In genomic region chr13:94645241-94646206, GRCm38 (mm10) we compare ENCODE assay signal across 9 mouse cellular contexts.
DNase-seq lines count a peak whose midpoint lies in the region; ATAC-seq lines count a peak whose summit lies in the region.
"Had no signal": no experiment of that assay in that cellular context is flagged by ENCODE, and none has a peak within 500 bp of the region (broad histone marks: within the 10 kb centered on the region; RNA-seq: fewer than 3 reads in every experiment).

No protein-coding gene starts in this region.

- H3K9ac ChIP-seq in limb, embryonic 12.5 days (replicated peaks), result no peak overlapping the region
- no peak overlapping the region for H3K9ac ChIP-seq in hindbrain, embryonic 14.5 days
- H3K9ac ChIP-seq in neural tube, embryonic 15.5 days (replicated peaks), result no peak overlapping the region
- H3K9ac ChIP-seq: heart, embryonic 15.5 days had no signal

- H3K4me2 ChIP-seq in limb, embryonic 12.5 days, result 0 out of 2 replicates have a peak overlapping the region, but pooled peaks have one; percentile 10
- H3K4me2 ChIP-seq in hindbrain, embryonic 14.5 days (replicated peaks), result peak overlapping the region; percentile 40
- peak overlapping the region; percentile 45 for H3K4me2 ChIP-seq in neural tube, embryonic 15.5 days
- H3K4me2 ChIP-seq: heart, embryonic 15.5 days had no signal

- no peak for ATAC-seq in limb, embryonic 12.5 days (ENCODE audit: insufficient number of reproducible peaks, insufficient read depth, low FRiP score, low TSS enrichment, low read depth)
- ATAC-seq in hindbrain, embryonic 14.5 days (ENCODE audit: low FRiP score), result peak; percentile 48; the same call in 1 of the 2 replicates
- ATAC-seq in neural tube, embryonic 15.5 days (ENCODE audit: low FRiP score), result peak; percentile 63; the same call in 1 of the 2 replicates

- 67% methylated on average over 19 of the region's 19 CpGs for WGBS in limb, embryonic 12.5 days
- WGBS in limb, embryonic 10.5 days, result 71% methylated on average over 19 of the region's 19 CpGs
- WGBS in hindbrain, embryonic 14.5 days, result 48% methylated on average over 19 of the region's 19 CpGs
- WGBS in neural tube, embryonic 15.5 days, result 46% methylated on average over 19 of the region's 19 CpGs

- H3K4me1 ChIP-seq in limb, embryonic 12.5 days (replicated peaks), result peaks cover 6% of the 10 kb centered on the region; the same call in 1 of the 2 replicates
- H3K4me1 ChIP-seq in limb, embryonic 10.5 days, result peaks cover 24% of the 10 kb centered on the region
- H3K4me1 ChIP-seq in hindbrain, embryonic 14.5 days (replicated peaks; ENCODE audit: control insufficient read depth, insufficient read depth, low read length), result peaks cover 7% of the 10 kb centered on the region; the same call in 1 of the 2 replicates
- peaks cover 10% of the 10 kb centered on the region for H3K4me1 ChIP-seq in neural tube, embryonic 15.5 days

- no peaks in the 10 kb centered on the region for H3K36me3 ChIP-seq in limb, embryonic 12.5 days
- no peaks in the 10 kb centered on the region for H3K36me3 ChIP-seq in limb, embryonic 10.5 days
- no peaks in the 10 kb centered on the region for H3K36me3 ChIP-seq in hindbrain, embryonic 14.5 days (replicated peaks; ENCODE audit: control insufficient read depth, insufficient read depth)
- H3K36me3 ChIP-seq in neural tube, embryonic 15.5 days, result no peaks in the 10 kb centered on the region
- H3K36me3 ChIP-seq: heart, embryonic 15.5 days had no signal

- H3K27ac ChIP-seq in limb, embryonic 12.5 days, result no peak overlapping the region
- H3K27ac ChIP-seq in limb, embryonic 10.5 days, result no peak overlapping the region
- peak overlapping the region; percentile 38; the same call in 1 of the 2 replicates for H3K27ac ChIP-seq in hindbrain, embryonic 14.5 days
- peak overlapping the region; percentile 35; the same call in 1 of the 2 replicates for H3K27ac ChIP-seq in neural tube, embryonic 15.5 days (replicated peaks)
- H3K27ac ChIP-seq: heart, embryonic 15.5 days had no signal

- no peak for DNase-seq in limb, embryonic 10.5 days (ENCODE audit: low spot score)
- peak; percentile 36 for DNase-seq in hindbrain, embryonic 14.5 days (ENCODE audit: low spot score)
- DNase-seq in kidney, postnatal 14 days, result peak; percentile 62
- no peak for DNase-seq in cerebellum, adult 8-10 months
- DNase-seq in ovary, postnatal 36 days (ENCODE audit: low spot score), result no peak
- DNase-seq: cerebellum, adult 18-20 months had no signal

- peaks cover 18% of the 10 kb centered on the region for H3K27me3 ChIP-seq in limb, embryonic 12.5 days
- H3K27me3 ChIP-seq in limb, embryonic 10.5 days (ENCODE audit: low read depth, poor library complexity, severe bottlenecking), result peaks cover 34% of the 10 kb centered on the region
- peaks cover 5% of the 10 kb centered on the region; the same call in 1 of the 2 replicates for H3K27me3 ChIP-seq in hindbrain, embryonic 14.5 days (ENCODE audit: control insufficient read depth, insufficient read depth, low read length)
- H3K27me3 ChIP-seq in neural tube, embryonic 15.5 days (replicated peaks), result peaks cover 7% of the 10 kb centered on the region; the same call in 1 of the 2 replicates

- H3K4me3 ChIP-seq in limb, embryonic 12.5 days (replicated peaks), result no peak overlapping the region
- H3K4me3 ChIP-seq in limb, embryonic 10.5 days, result no peak overlapping the region
- H3K4me3 ChIP-seq in hindbrain, embryonic 14.5 days (replicated peaks; ENCODE audit: low read length), result peak overlapping the region; percentile 12; the same call in 1 of the 2 replicates
- peak overlapping the region; percentile 12; the same call in 1 of the 2 replicates for H3K4me3 ChIP-seq in neural tube, embryonic 15.5 days (replicated peaks)
- H3K4me3 ChIP-seq: heart, embryonic 15.5 days had no signal

- H3K9me3 ChIP-seq in limb, embryonic 12.5 days, result no peaks in the 10 kb centered on the region
- no peaks in the 10 kb centered on the region for H3K9me3 ChIP-seq in limb, embryonic 10.5 days (replicated peaks)
- H3K9me3 ChIP-seq in hindbrain, embryonic 14.5 days (ENCODE audit: control insufficient read depth, low read length), result no peaks in the 10 kb centered on the region
- H3K9me3 ChIP-seq in neural tube, embryonic 15.5 days (replicated peaks), result no peaks in the 10 kb centered on the region
- H3K9me3 ChIP-seq: heart, embryonic 15.5 days had no signal

Comparison
In these comparisons a context has a peak if more than half of its experiments do, and no peak if none do; other contexts are left out.
1. H3K27ac ChIP-seq: peak in hindbrain, embryonic 14.5 days (single experiment) and neural tube, embryonic 15.5 days (single experiment); none in limb, embryonic 12.5 days (single experiment) and limb, embryonic 10.5 days (single experiment).
2. H3K4me3 ChIP-seq: peak in hindbrain, embryonic 14.5 days (single experiment) and neural tube, embryonic 15.5 days (single experiment); none in limb, embryonic 12.5 days (single experiment) and limb, embryonic 10.5 days (single experiment).
3. DNase-seq: peak in hindbrain, embryonic 14.5 days (single experiment) and kidney, postnatal 14 days (single experiment); none in limb, embryonic 10.5 days (single experiment), cerebellum, adult 8-10 months (single experiment) and ovary, postnatal 36 days (single experiment).
4. Peak in every context shown above with its lines, with median percentiles within 50 percentile points of each other: H3K4me2 ChIP-seq.